ENCODE assay signal across 18 mouse cellular contexts in genomic region chr1:131481391-131481790, GRCm38 (mm10).
"Had no signal": no experiment of that assay in that cellular context is flagged by ENCODE, and none has a peak within 500 bp of the region (broad histone marks: within the 10 kb centered on the region; RNA-seq: fewer than 3 reads in every experiment).

No protein-coding gene starts in this region.

- DNase-seq: kidney, adult 9 months; kidney, postnatal 36 days; layer of hippocampus, adult 9-11 months; layer of hippocampus, postnatal 36 days; liver, embryonic 13.5 days; lung, adult 2 months; lung, postnatal 10 days; lung, postnatal 4 days; right cerebral cortex, postnatal 4 days; spleen, adult 18-20 months; thymus, adult 2 months; thymus, postnatal 25 days had no signal

- H3K9me3 ChIP-seq: liver, embryonic 13.5 days; neural tube, embryonic 15.5 days had no signal

- ATAC-seq: midbrain, embryonic 13.5 days had no signal

- H3K4me3 ChIP-seq: limb, embryonic 15.5 days; liver, embryonic 13.5 days; midbrain, embryonic 13.5 days; myocyte; neural tube, embryonic 15.5 days; stomach, embryonic 15.5 days had no signal

- H3K27ac ChIP-seq: kidney, postnatal 0 days; limb, embryonic 15.5 days; liver, embryonic 13.5 days; midbrain, embryonic 13.5 days; neural tube, embryonic 15.5 days; stomach, embryonic 15.5 days had no signal

- H3K27me3 ChIP-seq: limb, embryonic 15.5 days; liver, embryonic 13.5 days; midbrain, embryonic 13.5 days; neural tube, embryonic 15.5 days; stomach, embryonic 15.5 days had no signal

- H3K4me1 ChIP-seq: limb, embryonic 15.5 days; stomach, embryonic 15.5 days had no signal

- H3K9ac ChIP-seq: limb, embryonic 15.5 days; liver, embryonic 13.5 days; midbrain, embryonic 13.5 days; neural tube, embryonic 15.5 days; stomach, embryonic 15.5 days had no signal

- H3K4me2 ChIP-seq: limb, embryonic 15.5 days; liver, embryonic 13.5 days; midbrain, embryonic 13.5 days; neural tube, embryonic 15.5 days; stomach, embryonic 15.5 days had no signal

- H3K36me3 ChIP-seq: limb, embryonic 15.5 days; liver, embryonic 13.5 days; midbrain, embryonic 13.5 days; neural tube, embryonic 15.5 days; stomach, embryonic 15.5 days had no signal
